Mouse (Mus musculus) erythroblast, embryonic 14.5 days (primary cell): ENCODE results near the gene Tcf7l1.

ENCODE experiments used
- GATA1 ChIP-seq: IDR thresholded peaks from 2 replicates; pipeline ENCODE4 v1.6.1; 2012; ENCODE audit warnings: low read length, inconsistent platforms, mixed read lengths
- TAL1 ChIP-seq: IDR thresholded peaks from 3 replicates; pipeline ENCODE4 v1.6.1; 2012; ENCODE audit warnings: low read length, inconsistent platforms, mixed read lengths

DNA sequence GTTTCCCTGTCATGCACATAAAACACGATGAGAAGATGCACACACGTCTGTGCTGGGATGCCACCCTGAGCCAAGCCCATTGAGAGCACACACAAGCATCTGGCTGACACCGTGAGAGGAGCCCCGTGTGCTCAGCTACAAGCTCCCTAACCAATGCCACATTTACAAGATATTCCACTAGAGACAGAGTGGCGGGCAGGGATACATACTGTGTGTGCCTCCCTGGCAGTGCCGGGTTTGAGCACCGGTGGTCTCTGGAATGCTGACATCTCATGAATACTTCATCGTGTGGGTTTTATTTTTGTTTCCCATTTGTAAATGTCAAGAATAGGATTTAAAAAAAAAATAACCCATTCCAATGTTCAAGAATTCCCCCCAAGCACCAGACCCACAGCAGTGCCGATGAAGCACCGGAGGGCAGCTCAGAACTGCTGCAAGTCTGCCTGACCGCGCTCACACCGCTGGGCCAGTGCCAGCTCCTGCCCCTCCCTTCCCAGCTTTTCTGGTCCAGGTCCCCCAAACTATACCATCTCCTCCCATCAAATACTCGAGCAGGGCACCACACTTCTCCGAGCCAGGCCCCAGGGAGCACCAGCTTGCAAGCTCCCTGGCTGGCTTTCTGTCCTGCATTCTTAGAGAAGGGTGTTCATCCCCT, 65.2 kb downstream of the Tcf7l1 start:
- TF ChIP-seq GATA1 (no peak), TAL1 (no peak)
